Mouse (Mus musculus) megakaryocyte progenitor cell, adult 5-6 weeks (primary cell): ENCODE data around the gene Thrap3. TPM values are rescaled to one million over a fixed set of nuclear protein-coding genes. Genes with fewer than 3 reads are reported as not detected.
A peak's percentile ranks its signal among the peaks of the same experiment; 100 is the strongest.

Experiments used
- ATAC-seq: replicated peaks from 2 replicates; pipeline ENCODE4 v1.8.0; 2016; ENCODE audit warnings: mild to moderate bottlenecking, moderate TSS enrichment, inconsistent platforms; ENCODE audit not compliant: poor library complexity
- total RNA-seq, 2 experiments: library from RNA; stranded (forward) in 1 of 2; stranded (reverse) in 1 of 2; fragments of 157-497, 149-512 nt in 1 of 2; fragments of 200-1000 nt in 1 of 2; gene quantifications; 2 replicates each; pipeline versions ENCODE4 v1.2.3 to v1.2.4; 2015 to 2017

Thrap3 gene
- total RNA-seq, 2 experiments from 2014 or later = 184 to 286 TPM

DNA sequence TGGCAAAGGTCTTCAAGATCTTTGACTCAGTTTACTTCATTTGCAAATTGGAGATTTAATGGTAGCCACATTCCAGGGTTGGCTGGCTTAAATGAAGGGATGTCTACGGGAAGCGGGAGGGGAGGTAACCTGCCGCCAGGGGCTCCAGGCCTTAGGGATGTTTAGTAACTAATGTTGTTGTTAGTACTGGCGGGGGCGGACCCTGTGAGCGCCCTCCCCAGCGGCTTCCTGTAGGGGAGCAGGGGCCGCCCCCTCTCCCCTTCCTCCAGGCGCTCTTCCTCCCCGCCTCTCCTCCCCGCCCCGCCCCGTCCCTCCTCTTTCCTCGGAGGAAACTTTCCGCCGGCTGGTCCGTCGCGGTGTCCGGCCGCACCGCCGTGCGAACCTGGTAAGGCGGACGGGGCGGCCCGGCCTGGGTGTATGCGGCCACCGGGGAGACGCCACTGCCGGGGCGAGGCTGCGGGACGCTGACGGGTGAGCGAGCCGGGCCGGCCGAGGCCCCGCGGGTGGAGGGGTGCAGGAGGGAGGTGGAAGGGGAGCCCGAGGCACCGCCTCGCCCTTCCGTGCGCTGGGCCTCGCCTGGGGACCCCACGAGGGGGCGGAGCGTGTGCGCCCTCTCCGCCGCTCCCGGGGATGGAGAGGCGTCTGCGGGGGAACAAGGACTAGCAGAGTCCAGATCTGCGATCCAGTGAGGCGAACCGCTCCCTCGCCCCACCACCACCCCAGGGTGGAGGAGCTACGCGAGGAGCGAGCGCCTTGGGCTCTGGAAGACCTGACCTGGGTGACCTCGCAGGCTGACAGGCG lies 54.2 kb downstream of the Thrap3 start:
- peak; percentile 65 for ATAC-seq

GRCm38 (mm10) chr4:126147533-126148160 lies 54.9 kb downstream of the Thrap3 start, which contains the start of gene Eva1b:
TSS of gene Eva1b (plus strand) at chr4:126147744.
- no peak for ATAC-seq

GRCm38 (mm10) chr4:126146974-126147532 lies 55.5 kb downstream of the Thrap3 start:
- no peak for ATAC-seq

DNA sequence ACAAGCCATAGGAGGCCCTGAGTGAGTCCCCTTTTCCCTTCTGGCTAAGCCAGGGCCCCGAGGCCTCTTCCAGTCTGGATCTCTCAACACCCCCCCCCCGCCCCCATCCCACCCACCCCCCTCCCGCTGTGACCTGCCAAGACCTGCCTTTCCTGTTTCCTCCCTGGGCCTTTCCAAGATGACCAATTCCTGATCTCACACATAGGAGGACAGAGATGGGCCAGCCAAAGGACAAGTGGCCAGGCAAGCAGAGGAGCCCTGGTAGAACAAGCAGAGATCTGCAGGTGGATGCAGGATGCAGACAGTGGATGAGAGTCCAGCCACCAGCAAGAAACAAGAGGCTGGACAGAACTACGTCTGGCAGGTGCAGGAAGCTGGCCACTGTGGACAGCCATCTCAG lies 57.2 kb downstream of the Thrap3 start:
- no peak for ATAC-seq

DNA sequence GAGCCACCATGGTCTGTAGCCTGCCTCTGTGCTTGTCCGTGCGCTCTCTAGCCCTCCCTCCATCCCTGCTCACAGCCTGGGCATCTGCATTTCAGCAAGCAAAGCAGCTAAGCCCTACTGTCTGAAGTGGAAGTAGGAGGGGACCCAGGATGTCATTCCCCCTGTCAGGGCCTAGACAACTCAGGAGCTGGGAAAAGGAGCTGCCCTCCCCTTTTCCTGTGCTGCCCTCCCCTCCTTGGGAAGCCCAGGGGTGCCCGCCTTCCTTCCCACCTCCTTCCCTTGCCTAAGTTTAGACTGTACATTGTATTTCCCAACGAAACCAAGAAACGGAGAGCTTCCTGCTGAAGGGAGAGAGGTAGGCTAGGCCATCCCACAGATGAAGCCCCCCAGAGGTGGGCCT lies 61.5 kb downstream of the Thrap3 start:
- ATAC-seq = no peak

- no peak for ATAC-seq
These were observed 64.8 kb downstream of the Thrap3 start for GRCm38 (mm10) chr4:126137773-126138172.

GRCm38 (mm10) chr4:126134639-126135038 lies 67.9 kb downstream of the Thrap3 start:
- ATAC-seq = no peak

DNA sequence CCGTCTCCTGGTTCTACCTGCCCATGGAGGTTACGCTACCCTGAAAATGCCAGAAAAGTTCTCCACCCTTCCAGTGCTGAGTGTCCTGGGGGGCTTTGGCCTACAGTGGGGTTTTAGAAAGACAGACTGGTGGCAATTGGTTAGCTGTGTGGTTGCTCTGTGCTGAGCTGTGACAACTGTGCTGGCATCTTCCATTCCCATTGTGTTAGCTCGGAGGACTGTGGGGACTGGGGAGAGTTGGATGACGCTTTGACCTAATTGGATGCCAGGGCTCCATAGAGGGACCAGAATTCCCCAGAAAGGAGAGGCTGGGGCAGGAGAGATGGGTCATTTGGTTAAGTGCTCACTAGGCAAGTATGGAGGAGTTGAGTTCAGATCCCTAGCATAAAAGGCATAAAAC lies 68.3 kb downstream of the Thrap3 start:
- ATAC-seq = no peak

DNA sequence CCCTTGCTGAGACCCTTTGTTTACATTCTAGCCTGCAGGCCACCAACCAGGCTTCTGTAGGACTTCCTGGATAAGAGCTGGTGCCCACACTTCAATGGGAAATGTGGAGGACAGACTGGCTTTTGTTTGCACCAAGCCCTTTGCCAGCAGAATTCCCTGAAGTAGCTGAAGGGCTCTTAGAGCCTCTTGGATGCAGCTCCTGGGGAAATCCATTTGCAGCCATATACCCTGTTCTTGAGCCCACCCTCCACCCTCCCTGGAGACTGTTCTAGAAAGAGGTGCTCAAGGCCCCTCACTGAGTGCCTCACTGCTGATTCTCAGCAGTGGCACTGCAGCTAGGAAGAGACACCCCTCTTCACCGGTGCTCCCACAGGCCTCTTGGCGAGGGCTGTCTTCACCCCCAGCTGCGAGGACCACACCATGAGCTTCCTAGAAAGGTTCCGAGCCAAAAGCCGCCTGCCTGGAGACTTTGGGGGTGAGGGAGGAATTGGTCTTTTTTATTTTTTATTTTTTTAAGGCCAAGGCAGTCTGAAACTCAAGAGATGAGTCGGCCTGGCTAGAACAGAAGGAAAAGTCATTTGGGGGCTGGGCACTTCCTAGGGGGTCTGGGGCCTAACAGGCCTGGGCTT lies 69.8 kb downstream of the Thrap3 start:
- no peak for ATAC-seq

DNA sequence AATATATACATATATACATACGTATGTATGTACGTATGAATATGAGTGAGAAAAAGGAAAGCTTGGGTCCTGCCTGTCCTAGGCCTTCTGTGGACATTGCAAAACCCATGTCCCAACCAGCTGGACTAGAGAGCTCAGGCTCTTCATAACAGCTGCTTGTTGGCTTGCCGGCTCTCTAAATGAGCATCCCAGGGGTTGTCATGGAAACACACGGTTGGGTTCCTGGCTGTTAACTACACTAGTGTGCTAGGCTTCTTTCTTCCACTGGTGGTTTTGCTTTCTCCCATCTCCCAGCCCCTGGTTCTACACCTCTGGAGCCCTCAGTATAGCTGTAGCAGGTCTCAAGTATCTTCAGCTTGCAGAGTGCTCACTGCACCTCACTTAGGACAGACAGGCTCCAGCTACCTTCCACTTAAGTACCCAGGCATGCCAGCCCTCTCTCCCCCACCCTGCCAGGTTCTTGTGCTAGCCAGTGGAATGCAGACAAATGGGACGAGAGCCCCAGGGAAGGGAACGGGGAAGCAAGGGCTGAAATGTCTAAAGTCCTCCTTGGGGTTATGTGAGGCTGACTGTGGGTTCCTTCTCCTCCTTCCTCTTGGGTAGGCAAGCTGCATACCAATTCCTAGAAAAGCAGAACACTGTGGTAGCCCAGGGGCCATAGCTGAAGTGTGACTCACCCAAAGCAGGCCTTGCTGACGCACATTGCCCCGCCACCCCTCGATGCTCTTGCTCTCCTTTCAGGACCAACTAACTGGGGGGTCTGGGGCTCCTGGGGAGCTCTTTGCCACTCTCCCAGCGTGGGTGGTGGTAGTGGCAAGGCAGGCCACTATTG lies 71.1 kb downstream of the Thrap3 start:
- ATAC-seq = peak; percentile 97

DNA sequence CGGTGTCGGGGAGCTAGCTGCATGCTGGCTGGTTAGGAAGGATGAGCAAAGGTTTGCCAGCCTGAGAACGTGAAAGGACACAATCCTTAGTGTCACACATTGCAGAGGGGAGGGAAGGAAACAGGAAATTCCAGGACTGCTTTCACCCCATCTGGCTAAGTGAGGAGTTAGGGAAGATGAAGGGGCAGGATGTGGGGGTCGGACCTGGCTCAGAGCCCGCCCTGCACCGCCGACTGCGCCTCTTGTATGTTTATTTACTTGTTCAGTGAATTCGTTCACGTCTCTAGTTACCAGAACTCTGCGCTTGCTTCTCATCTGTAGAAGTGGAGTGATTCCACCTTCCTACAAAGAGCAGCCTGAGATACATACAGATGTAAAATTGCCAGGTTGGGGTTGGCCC lies 72.1 kb downstream of the Thrap3 start:
- no peak for ATAC-seq

DNA sequence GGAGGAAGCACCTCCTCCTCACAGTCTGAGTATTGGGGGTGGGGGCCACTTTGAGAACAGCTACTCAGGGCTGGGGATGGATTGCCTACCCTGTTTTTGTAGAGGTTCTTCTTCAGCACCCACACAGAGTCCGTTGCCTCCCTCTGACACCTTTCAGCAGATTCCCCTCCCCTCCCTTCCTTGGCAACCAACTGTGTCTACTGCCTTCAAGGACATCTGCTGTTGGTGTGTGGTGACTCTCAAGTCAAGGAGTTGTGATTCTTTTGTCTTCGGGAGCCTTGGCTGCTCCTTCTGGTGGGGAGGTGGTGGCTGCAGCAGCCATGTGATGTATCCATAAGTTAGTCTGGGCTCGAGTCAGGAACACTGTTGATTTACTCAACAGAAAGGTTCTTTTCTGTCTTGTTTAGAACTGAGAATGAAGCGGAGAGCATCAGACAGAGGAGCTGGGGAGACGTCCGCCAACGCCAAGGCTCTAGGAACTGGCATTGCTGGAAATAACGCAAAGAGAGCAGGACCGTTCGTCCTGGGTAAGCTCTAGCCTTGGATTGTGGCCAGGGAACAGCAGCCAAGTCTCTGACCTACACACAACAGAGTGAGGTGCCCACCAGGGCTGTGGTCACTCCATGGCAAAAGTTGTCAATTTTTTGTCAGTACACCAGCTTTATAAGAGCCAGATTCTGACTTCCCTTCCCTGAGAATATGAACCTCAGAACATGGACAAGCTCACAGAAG lies 79.1 kb downstream of the Thrap3 start:
- ATAC-seq = no peak

DNA sequence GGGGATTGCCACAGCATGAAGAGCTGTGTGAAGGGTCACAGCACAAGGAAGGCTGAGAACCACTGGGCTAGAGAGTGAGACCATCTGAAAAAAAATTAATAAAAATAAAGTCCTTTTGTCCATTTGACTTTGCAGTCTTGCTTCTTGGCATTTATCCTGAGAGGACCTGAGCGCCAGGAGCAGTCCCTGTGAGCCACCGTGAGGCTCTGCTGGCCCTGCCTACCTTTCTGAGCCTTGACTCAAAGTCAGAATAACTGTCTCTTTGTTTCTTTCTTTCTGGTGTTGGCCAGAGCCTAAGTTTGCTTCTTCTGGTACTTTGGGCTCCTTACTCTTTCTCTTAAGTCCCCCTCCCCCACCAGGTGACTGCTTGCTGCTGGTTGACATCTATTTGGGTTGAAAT lies 82.1 kb downstream of the Thrap3 start:
- no peak for ATAC-seq

DNA sequence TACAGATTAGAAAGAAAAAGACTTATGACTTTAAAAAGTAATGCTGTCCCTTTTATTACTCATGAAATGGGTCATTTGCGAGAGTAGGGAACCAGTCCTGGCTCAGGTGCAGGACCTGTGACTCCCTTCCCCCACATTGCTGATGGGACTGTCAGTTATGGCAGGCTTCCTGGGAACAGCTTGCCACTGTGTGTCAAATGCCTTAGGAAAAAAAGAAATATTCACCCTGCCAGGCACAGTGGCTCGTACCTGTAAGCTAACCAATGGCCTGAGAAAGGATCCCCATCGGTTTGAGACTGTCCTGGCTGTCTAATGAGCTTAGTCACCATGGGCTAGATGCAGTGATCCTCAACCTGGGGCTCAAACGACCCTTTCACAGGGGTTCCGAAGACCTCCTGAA lies 82.5 kb downstream of the Thrap3 start:
- no peak for ATAC-seq

- no peak for ATAC-seq
These were observed 83.5 kb downstream of the Thrap3 start for GRCm38 (mm10) chr4:126119051-126119450.

DNA sequence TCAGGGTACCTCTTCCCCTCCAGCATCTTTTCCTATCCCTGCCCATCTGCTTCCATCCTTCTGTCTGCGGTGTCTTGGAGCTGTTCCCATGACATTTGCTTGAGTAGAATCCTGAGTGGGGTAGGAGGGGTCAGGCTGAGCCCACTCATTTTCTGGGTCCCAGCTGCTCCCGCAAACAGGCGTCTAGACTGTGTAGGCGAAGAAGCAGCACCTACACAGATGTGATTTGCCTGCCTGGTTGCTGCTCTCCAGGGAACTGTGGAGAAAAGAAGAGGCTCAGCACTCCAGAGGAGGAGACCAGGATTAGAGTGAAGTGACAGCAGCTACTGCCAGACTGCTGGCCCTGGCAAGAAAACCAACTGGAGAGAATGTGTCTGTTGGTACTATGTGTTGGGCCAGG lies 83.9 kb downstream of the Thrap3 start:
- no peak for ATAC-seq

DNA sequence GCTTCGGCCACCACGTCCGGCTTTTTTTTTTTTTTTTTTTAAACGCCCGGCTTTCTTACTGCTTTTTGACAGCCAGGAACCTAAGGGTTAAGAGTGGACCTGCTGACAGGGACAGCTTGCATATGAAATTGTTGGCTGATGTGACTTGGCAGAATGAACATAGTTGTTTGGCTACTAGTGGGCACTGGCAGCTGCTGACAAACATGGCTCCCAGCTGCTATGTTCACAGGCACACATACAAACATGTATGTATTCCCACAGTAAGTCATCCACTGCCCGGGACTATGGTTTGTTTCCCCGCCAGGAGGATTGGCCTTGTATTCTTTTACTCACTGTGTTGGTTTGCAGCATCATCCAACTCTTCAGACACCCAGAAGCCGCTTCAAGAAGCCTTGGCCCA lies 85.4 kb downstream of the Thrap3 start:
- no peak for ATAC-seq

- no peak for ATAC-seq
These were observed 86.6 kb downstream of the Thrap3 start for GRCm38 (mm10) chr4:126115871-126116521.

GRCm38 (mm10) chr4:126115411-126115810 lies 87.1 kb downstream of the Thrap3 start:
- ATAC-seq = no peak
